Mouse (Mus musculus): ENCODE measurements around the gene Rab36.
"Not testable (repeated sequence)": the region's sequence is repeated elsewhere in the genome, so short reads cannot be mapped to it uniquely, and the experiment has no call there.

Rab36 gene

DNA sequence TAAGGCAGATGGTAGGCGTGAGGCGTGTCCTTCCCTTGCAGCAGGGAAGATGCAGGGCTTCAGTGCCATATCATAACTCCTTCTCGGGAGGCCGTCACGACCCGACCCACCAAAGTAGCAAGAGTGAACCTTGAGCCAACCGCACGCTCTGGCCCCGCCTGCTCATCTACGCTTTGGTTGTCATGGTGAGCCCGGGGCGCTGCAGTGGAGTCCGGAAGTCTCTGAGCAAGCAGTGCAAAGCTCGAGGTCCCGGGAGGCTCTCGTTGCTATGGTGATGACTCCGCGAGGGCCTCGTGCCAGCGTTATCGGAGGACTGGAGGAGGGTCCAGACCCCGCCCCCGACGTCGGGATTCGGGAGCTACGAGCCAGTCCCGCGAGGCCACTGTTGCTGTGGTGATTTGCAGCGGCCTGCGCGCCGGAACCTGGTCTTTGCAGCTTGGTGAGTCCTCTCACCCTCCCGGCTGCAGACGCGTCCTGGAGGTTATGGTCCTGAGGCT lies at the start of gene Rab36:
Gene Rab36, plus strand, starts transcription at position 176 of the 497 bp plus-strand sequence.
- peak; percentile 99 for DNase-seq (ENCODE audit: low spot score)

DNA sequence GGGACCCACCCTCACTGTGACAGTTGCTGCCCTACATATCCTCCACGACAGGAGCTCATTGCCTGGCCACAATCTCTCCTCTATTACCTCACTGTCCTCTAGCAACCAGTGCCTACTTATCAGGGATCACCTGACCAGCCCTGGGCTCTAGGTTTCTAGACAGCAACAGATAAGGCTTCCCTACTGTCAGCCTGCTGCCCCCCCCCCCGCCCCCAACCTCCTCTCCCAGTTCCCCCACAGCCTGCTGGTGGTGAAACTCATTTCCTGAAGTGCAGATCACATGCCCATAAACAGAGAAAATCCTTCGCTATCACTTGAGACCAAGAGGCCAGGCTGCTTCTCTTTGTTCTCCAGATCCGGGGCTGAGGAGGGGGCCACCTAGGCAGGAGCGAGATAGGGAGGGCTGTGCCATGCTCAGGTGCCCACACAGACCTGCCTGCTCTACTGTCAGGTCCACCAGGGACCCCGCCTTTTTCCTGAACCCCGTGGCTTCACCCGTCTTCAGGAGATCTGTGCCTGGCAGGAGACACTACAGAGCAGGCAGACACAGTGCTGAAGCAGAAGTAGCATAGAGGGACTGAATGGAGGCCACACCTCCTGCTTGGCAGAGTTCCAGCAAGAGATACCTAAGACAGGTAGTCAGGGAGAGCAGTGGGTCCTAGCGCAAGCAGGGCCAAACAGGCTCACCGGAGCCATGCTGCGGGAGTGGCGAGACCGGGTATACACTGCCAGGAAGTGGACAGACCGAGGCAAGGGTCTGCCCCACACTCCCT lies 49.0 kb upstream of the Rab36 start:
- DNase-seq (ENCODE audit: low spot score) = no peak

DNA sequence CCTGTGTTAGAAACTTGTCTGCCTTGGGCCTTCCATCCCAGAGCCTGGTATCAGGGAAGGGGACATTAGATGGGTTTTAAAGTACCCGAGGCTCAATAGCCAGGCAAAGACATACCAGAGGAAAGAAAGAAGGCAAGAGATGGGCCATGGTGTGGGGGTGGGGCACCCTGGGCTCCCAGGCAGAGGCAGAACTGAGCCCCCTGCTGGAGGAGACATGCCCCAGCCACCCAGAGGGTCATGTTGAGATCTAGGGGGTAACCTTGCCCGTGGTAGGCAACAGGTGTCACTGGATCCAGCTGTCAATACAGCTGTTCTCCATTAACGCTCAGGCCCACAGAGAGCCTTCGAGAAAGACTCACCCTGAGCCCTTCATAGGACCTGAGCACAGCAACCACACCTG lies 47.0 kb upstream of the Rab36 start:
- DNase-seq (ENCODE audit: low spot score) = no peak

DNA sequence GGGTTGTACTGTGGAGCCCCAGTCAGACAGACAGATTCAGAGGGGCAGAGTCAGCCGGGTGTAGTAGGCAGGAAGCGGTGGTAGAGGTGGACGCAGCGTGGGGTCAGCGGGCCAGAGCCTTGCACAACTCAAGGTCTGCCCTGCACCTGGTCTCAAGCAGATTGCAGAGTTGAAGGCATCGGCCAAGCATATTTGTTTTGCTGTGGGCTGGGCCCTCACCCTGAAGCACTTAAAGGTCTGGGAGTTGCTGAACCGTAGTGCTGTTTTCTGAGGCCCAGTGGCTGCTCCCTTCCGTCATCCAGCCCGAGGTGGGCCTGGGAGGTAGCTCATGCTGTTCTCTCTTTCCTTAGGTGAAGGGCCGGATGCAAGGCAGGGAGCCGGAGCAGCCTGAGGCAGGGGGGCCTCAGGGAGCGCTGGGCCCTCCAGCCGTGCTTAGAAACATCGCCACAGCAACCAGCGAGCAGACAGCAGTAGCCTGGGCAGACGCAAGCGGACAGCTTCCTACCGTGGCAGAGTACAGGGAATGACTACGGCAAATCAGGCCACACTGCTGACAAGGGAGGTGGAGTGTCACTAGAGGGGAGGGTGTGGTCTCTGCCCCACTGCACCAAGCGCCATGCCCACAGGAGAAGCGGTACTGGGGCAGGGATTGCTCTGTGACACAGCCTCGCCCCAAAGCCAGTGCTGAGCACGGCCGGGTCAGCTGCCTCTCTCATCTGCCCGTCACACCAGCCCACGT lies 46.1 kb upstream of the Rab36 start:
- no peak for DNase-seq (ENCODE audit: low spot score)

DNA sequence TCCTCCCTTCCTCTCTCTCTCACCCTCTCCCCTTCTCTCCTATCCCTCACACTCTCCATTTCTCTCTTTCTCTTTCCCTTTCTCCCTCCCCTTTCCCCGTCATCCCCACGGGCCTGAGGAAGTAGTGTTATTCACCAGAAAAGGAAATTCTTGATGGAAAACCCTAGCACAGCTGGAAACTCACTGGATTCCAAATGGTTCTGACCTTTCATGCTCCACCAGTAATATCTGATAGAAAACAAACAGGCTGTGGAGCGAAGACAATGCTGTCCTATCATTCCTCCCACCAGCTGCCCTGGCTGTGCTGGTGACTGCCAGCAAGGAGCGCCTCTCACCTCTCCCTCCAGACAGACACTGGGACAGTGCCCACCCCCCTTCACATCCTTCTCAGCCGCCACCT lies 42.0 kb upstream of the Rab36 start:
- DNase-seq (ENCODE audit: low spot score) = no peak

DNA sequence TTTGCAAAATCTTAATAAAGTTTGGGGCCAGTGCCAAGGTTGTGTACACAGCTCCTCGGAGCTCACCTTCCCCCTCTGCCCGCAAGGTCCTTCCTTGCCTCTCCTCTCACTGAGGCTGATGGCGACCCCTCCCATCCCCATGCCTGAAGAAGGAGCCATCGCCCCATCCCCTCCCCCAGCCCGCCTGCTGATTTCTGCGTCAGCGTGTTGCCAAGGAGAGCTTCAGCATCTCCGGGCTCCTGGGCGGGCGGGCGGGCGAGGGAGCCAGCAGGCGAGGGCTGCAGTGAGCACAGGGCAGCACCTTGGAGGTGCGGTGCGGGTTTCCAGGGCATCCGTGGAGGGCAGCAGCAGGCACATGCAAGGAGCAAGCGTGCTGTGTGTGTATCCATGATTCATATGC lies 41.5 kb upstream of the Rab36 start:
- no peak for DNase-seq (ENCODE audit: low spot score)

DNA sequence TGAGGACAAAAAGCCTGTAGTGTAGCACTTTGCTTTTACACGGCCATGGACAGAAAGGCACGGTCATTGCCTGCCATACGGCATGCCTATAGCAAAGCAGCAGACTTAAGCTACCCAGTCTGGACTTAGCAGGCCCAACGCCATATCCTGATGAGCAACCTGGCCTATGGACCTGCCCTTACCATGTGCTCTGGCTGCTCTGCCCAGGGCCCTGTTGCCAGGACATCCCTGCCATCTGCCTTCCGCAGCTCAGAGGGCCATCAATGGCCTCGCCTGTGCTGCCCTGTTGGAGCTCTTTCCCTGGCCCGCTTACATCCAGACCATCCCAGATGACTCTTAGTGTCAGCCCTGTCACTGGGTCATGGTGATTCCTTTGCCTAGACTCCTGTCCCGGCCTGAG lies 35.5 kb upstream of the Rab36 start:
- DNase-seq (ENCODE audit: low spot score) = no peak

DNA sequence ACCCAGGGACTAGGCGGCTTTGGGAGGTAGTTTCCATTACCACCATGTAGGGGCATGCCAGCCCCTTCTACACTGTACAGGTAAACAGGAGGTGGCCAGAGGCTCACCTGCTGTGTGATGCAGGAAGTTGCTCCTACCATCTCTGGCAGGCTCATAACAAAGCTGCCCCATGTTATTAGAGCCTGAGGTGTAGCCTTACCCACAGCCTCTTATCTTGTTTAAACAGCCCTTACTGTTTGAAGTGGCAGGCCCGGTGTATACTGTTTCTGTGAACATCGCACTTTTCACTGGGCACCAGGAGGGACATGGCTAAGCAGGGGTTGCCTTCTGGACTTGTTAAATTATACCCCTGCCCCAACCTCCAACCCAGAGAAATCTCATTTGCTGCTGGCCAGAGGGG lies 32.8 kb upstream of the Rab36 start:
- no peak for DNase-seq (ENCODE audit: low spot score)

DNA sequence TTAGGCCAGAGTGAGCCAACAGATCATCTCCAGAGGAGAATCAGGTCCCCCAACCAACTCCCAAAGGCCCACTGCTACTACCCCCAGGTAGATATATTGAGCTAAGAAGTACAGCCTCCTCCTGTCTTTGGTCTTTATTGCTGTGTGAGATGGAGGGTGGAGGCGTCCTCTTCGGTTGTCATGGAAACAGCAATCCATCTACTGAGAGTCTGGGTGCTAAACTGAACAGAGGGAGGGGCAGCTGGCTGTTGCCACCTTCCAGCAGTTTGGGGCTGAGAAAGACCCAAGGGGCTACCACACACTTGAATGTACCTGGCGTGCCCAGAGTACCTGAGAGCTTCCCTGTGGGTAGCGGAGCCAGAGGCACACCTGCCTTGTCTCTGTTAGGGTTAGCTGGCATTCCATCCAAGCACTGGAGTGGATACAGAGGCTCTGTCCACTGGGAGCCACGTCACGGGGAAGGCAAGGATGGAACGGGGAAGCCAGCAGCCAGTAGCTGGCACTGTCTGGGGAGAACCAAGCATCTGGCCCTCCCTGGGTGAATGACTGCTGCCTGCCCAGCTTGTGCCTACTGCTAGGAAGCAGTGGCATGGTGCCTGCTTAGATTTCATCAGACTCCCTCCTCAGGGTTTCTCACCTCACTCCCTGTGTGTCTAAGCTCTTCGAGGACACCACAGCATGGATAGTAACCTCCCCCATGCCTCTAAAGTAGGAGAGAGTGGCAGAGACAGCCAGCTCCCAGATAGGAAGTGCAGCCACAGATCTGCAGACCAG lies 29.8 kb upstream of the Rab36 start:
- no peak for DNase-seq (ENCODE audit: low spot score)

DNA sequence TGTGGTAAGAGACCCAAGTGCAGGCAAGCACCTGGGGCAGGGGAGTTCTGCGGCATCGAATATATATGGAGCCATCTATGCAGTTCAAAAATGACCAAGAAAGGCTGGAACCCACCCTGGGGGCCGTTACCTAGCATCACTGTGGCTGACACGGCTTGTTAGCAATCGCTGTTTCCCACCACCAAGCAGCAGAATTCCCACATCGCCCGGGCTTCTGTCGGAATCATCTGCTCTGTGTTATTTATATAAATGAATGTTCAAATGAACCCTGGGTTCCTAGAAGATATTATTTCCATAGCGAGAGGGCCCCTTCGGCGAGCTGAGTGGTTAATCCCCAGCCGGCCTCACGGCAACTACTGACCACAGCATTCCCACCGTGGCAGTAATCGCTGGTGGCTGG lies 26.2 kb upstream of the Rab36 start:
- DNase-seq (ENCODE audit: low spot score) = no peak

DNA sequence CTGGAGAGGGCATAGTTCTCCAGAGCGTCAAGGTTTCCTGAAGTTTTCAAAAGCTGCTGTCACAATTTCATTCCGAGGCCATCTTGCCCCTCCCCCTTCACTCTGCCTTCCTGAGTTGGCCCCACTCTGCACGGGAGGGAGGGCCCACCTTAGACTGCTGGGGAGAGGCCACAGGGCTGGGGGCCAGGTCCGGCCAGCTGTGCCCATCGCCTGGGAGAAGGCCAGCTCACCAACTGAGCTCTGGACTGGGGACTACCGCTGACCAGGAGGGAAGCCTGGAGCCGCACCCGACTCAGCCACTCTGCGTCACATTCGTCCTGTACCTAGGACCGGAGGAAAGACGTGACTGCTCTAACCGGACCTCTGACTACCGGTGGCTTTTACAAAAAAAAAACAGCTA lies 21.4 kb upstream of the Rab36 start:
- no peak for DNase-seq (ENCODE audit: low spot score)

DNA sequence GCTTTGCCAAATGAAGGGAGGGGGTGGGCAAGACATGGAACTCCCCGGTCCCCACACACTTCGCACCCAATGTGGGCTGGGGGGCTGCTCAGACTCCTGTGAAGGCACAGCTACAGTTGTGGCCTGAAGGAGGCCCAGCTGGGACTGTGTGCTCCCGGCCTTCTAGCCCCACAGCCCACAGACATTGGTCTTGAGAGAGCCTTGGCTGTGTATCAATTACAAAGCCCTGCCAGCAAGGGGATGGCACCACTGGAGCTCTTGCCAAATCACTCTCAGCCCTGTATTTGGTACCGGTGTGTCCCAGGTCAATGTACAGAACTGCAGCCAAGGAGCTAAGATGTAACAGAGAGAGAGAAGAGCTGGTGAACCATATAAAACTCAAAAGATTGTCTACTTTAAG lies 20.4 kb upstream of the Rab36 start:
- DNase-seq (ENCODE audit: low spot score) = no peak

DNA sequence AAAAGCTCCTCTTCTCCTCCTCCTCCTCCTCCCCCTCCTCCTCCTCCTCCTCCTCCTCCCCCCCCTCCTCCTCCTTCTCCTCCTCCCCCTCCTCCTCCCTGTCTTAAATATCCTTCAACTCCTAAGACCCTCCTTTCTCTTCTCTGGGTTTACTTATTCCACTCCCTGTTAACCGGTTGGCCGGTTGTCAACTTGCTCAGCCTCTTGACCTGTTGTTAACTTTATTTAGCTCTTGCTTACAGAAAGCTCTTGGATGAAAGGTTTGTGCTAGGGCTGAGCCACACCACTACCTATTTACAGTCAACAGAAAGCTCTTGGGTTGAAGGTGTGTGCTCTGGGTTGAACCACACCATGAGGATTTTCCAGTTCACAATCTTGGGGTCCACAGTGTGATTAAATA lies 16.6 kb upstream of the Rab36 start:
- DNase-seq (ENCODE audit: low spot score) = no peak

DNA sequence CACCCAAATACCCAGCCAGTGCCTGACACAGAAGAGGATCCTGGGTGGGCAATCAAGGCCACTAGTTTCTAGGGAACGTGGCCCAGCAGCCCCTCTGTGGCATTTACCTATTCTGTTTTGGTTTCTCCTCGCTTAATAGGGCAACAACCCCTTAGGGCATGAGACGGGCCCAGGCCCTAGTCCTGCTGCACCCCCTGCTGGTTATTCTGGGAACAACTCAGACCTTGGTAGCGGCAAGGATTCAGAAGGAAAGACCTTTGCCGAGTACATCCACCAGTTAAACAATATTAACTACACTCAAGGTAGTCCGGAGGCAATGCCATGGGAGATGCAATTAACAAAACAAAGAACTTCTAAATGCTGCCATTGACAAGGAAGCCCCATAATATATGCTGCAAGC lies 15.7 kb upstream of the Rab36 start:
- peak; percentile 74 for DNase-seq (ENCODE audit: low spot score)

DNA sequence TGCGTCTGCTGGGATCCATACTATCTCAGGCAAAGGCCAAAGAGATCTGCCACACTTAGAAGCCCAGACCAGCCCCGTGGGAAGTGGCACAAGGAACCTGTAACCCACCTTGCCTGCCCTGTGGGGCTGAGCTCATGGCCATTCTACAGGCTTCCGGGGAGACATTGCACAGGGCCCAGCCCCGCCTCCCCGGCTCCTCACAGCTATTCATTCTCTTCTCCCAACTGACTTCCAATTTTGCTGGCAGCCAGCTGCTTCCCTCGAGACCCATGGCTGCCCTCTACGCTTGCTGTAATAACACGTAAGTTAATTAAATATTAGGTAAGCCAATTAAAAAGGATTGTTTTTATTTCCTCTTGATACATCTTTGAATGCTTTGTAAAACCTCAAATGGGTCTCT lies 10.4 kb upstream of the Rab36 start:
- no peak for DNase-seq (ENCODE audit: low spot score)

DNA sequence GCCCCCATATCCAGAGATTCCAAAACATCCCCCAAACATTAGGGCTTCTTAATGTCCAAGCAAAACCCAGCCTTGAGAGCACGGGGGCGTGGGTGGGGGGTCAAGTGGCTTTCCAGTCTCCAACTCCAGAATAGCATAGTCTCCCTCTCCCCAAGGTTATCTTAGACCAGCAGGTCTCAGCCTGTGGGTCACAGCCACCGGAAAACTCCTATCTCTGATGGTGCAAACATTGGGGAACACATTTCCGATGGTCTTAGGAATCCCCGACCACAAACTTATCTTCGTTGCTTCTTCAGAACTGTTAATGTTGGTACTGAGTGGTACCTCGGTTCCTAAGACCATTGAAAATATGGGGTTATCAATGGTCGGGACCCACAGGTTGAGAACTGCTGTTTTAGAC lies 8.1 kb upstream of the Rab36 start:
- no peak for DNase-seq (ENCODE audit: low spot score)

DNA sequence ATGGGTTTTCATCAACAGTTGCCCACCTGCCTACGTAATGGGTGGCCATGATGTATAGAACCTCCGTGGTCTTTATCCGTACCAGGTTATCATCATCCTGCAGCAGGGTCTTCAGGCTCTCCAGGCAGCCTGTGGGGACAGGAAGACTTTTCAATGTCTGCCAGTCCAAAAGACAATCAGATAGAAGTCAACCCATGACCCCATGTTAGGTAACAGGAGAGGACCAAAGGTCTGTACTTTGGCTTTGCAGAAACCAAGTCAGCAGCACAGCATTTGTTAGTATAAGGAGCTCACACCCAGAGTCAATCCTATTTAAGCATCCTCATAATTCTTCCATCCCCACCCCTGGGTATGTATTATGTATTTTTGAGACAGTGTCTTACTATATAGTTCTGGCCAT lies 7.2 kb upstream of the Rab36 start:
- DNase-seq (ENCODE audit: low spot score) = no peak

DNA sequence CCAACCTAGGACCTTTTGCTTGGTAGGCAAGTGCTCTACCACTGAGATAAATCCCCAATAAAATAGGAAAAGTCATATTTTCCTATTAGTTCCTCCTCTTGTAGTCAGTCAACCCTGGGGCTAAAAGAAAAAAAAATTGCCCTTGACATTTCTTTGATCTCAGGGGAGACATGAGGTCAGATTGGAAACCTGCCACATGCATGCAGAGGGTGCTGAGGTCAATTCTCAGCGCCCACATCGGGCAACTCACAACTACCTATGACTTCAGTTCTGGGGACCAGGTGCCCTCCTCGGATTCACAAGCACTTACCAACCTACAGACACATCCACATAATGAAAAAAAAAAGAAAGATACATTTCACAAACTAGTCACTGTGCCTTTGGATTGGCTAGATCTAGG lies 6.6 kb upstream of the Rab36 start:
- no peak for DNase-seq (ENCODE audit: low spot score)

DNA sequence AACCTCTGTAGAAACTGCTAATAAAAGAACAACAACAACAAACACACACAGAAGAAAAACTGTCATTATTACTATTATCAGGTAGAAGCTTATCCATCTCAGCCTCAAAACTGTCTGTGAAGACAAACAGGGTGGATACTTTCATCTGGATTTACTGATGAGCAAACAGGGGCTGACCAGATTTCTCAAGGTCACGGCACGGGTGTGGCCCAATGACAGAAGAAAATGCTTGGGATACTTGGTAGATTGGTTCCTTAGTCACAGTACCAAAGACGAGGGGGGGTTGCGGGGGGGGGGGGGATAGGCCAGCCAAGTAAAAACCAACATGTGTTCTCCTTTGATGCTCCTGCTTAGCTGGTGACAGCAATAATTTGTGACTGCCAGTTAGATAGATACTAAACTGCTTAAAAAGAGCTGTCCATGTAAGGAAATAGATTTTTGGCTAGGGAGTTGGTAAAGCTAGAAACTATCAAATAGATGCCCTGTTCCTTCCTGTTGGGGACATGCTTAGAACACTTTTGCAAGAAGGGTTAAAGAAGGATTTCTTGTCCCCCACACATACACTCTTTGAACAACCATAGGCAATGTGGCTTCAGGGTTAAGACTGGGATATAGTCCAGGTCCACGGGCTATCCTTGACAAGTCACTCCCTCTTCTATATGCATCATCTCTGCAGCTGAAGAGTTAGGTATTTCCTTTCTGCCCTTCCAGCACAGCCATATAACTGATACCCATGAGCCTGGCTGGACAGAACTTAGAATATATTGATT lies 5.3 kb upstream of the Rab36 start:
- no peak for DNase-seq (ENCODE audit: low spot score)

DNA sequence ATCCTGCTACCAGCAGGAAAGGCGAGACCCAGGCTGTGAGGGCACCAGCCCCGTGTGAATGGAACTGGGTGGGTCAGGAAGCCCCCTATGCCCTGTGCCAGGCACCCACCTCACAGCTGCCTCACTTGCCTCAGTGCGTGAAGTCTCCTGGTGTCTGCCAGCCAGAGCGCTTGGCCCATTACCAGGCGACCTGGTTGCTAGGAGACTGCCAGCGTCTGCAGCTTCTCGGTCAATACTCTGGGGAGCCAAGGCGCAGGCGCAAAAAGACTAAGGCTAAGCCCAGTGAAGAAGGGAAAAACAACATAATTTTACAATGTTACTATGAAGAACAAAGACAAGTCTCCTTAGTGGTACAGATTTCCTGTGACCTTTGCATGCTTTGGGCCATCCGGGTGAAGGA lies 4.5 kb upstream of the Rab36 start, which contains the start of gene Rsph14:
Gene Rsph14, minus strand, starts transcription at position 192 of the 400 bp plus-strand sequence.
- DNase-seq (ENCODE audit: low spot score) = peak; percentile 59

DNA sequence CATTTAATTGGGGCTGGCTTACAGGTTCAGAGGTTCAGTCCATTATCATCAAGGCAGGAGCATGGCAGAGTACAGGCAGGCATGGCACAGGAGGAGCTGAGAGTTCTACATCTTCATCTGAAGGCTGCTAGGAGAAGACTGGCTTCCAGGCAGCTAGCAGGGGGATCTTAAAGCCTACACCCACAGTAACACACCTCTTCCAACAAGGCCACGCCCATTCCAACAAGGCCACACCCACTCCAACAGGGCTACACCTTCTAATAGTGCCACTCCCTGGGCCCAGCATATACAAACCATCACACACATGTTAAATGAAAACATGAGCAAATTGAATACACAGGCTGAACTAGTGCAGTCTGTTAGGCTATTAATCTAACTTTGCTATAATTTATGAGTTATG lies 5.2 kb downstream of the Rab36 start:
- DNase-seq (ENCODE audit: low spot score) = not testable (repeated sequence)

DNA sequence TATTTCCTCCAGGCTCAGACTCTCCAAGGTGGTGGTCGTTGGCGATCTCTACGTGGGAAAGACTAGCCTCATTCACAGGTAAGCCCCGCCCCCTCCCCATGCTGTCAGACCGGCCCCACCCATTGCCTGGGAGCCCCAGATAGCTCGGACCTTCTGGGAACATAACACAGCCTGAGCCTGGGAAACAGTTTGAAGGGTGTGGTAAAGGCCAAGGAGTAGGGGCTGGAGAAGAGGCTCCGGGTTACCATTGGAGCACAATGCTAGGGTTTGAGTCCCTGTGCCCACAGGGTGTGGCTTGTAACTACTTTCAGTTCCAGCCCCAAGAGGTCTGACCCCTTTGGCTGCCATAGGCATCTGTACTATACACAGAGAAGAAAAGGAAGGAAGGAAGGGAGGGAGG lies 7.6 kb downstream of the Rab36 start:
- DNase-seq (ENCODE audit: low spot score) = no peak
